Mouse (Mus musculus) lung, postnatal 0 days (tissue): ENCODE data around the gene Col4a3. TPM values are rescaled to one million over a fixed set of nuclear protein-coding genes. Genes with fewer than 3 reads are reported as not detected.

Source experiments
- ATAC-seq: fragments of 200-750 bp; cut with Nextera tagmentation; 2 replicates; pipeline ENCODE4 v1.8.0; 2017; ENCODE audit warnings: moderate library complexity
- DNase-seq: peaks from one replicate; pipeline ENCODE4 v3.0.0-alpha.2; 2016; ENCODE audit warnings: low spot score
- H3K27ac ChIP-seq: fragments of 300-500 bp; sonication (generic); 2 replicates; pipeline ENCODE4 v1.5.1; 2014; ENCODE audit warnings: antibody characterized with exemption, mild to moderate bottlenecking, low read length, mixed read lengths
- H3K27me3 ChIP-seq: fragments of 300-500 bp; sonication (generic); replicated peaks from 2 replicates; pipeline ENCODE4 v1.6.1; 2014; ENCODE audit warnings: low read length, mixed read lengths; ENCODE audit not compliant: insufficient read depth
- H3K36me3 ChIP-seq: fragments of 300-500 bp; sonication (generic); 2 replicates; pipeline ENCODE4 v1.6.1; 2014; ENCODE audit warnings: low read length, mixed read lengths; ENCODE audit not compliant: insufficient read depth
- H3K4me1 ChIP-seq: fragments of 300-500 bp; sonication (generic); 2 replicates; pipeline ENCODE4 v1.6.1; 2014; ENCODE audit warnings: antibody characterized with exemption, low read depth, low read length, mixed read lengths; ENCODE audit not compliant: insufficient read depth
- H3K4me2 ChIP-seq: fragments of 300-500 bp; sonication (generic); replicated peaks from 2 replicates; pipeline ENCODE4 v1.6.1; 2014; ENCODE audit warnings: low read depth, mild to moderate bottlenecking, low read length, moderate library complexity, mixed read lengths
- H3K4me3 ChIP-seq: fragments of 300-500 bp; sonication (generic); 2 replicates; pipeline ENCODE4 v1.5.1; 2014; ENCODE audit warnings: low read depth, low read length
- H3K9ac ChIP-seq: fragments of 300-500 bp; sonication (generic); replicated peaks from 2 replicates; pipeline ENCODE4 v1.6.1; 2014; ENCODE audit warnings: low read depth, mild to moderate bottlenecking
- H3K9me3 ChIP-seq: fragments of 300-500 bp; sonication (generic); 2 replicates; pipeline ENCODE4 v1.6.1; 2016; ENCODE audit warnings: low read length, mixed read lengths
- CTCF ChIP-seq: IDR thresholded peaks from 2 replicates; pipeline ENCODE4 v1.5.1; 2016; ENCODE audit warnings: antibody characterized with exemption, mild to moderate bottlenecking
- EP300 ChIP-seq: IDR thresholded peaks from 2 replicates; pipeline ENCODE4 v1.6.1; 2016; ENCODE audit warnings: antibody characterized with exemption, mild to moderate bottlenecking, control low read depth
- WGBS: fragments of 180-500 bp; shearing (Covaris S2); extraction: QIAGEN DNeasy Blood & Tissue Kit; methylation state at CpG from one replicate; pipeline ENCODE4 v1.1.7; 2014; 5-methylcytosine and 5-hydroxymethylcytosine counted together
- polyA plus RNA-seq: library from polyadenylated mRNA; unstranded; fragments of >200 nt; fragmentation: Nextera tagmentation; extraction: Ambion mirVana; gene quantifications from 2 replicates; pipeline ENCODE4 v1.2.1, GENCODE M21; 2015

The Col4a3 gene
- polyA plus RNA-seq, 1 experiment from 2014 or later, result 114 TPM

DNA sequence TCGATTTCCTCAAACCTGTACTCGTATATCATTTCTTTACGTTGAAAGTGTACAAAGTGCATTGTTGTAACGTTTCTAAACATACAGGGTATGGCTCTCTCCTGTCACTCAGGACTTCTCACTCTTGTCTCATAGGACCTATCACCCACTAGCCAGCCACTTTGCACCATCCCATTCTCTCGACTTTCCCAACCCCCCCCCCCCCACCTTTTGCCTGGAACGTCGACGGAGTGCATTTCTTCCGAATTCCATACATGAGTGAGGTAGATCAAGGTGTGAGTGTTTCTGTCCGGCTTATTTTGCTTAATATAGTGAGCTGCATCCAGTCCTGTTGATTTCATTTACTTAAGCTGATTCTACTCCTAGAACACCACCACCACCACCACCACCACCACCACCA, 9.4 kb upstream of the Col4a3 start:
- Histone ChIP-seq H3K27ac (peak overlapping the region; percentile 38; the same call in 1 of the 2 replicates), H3K27me3 (no peaks in the 10 kb centered on the region), H3K9me3 (no peaks in the 10 kb centered on the region), H3K9ac (no peak overlapping the region), H3K4me3 (no peak overlapping the region), H3K4me1 (no peaks in the 10 kb centered on the region), H3K4me2 (no peak overlapping the region), H3K36me3 (no peaks in the 10 kb centered on the region)
- TF ChIP-seq CTCF (no peak), EP300 (no peak)
- ATAC-seq, result peak; percentile 76
- 67% methylated on average over 10 of the region's 10 CpGs for WGBS
- DNase-seq, result peak; percentile 48

DNA sequence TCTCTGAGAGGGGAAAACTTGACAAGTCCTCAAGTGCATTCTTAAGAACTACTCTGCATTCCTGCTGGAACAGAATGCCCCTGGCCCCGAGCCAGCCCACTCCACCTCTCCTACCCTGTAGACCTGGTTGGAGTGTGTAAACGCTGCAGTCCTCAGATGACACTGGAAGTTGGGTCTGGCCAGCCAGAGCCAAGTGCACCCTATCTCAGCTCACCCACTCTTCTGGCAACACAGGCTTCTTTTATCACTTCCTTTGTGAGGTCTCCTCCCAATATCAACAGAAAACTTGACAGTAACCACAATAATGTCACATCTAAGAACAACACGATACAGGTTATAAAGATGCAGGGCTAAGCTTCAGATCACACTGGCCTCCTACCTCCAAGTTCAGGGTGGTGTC, 8.8 kb upstream of the Col4a3 start:
- Histone ChIP-seq H3K27me3 (no peaks in the 10 kb centered on the region), H3K4me2 (no peak overlapping the region), H3K4me1 (no peaks in the 10 kb centered on the region), H3K4me3 (no peak overlapping the region), H3K9me3 (no peaks in the 10 kb centered on the region), H3K9ac (no peak overlapping the region), H3K36me3 (no peaks in the 10 kb centered on the region), H3K27ac (peak overlapping the region; percentile 87)
- ATAC-seq (peak; percentile 97), DNase-seq (peak; percentile 93)
- TF ChIP-seq CTCF (no peak), EP300 (peak; percentile 100)
- 29% methylated on average over 3 of the region's 3 CpGs for WGBS

DNA sequence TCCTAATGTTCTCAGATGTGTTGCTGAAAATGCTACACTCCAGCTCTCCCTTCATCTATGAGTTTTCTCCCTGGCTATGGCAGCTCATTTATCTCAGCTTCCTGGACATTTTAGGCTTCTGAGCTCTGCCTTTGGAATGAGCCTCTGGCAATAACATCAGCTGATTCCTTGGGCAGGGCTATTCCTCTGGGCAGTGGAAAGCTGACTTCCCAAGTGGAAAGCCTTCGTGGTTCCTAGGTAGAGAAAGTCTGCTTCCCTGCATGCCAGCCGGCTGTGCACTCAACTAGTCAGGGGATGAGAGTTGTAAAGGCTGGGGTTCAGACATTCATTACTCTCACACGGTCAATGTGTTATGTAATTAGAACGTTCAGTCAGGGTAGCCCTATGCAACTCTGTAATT, 8.4 kb upstream of the Col4a3 start:
- peak; percentile 19 for DNase-seq
- peak; percentile 39 for ATAC-seq
- H3K27ac ChIP-seq, result peak overlapping the region; percentile 87
- WGBS, result 35% methylated on average over 4 of the region's 4 CpGs
- H3K36me3 ChIP-seq, result no peaks in the 10 kb centered on the region
- no peak overlapping the region for H3K4me3 ChIP-seq
- H3K9me3 ChIP-seq, result no peaks in the 10 kb centered on the region
- no peak for TF ChIP-seq EP300
- no peak for TF ChIP-seq CTCF
- H3K4me1 ChIP-seq, result no peaks in the 10 kb centered on the region
- H3K27me3 ChIP-seq, result no peaks in the 10 kb centered on the region
- no peak overlapping the region for H3K4me2 ChIP-seq
- no peak overlapping the region for H3K9ac ChIP-seq

DNA sequence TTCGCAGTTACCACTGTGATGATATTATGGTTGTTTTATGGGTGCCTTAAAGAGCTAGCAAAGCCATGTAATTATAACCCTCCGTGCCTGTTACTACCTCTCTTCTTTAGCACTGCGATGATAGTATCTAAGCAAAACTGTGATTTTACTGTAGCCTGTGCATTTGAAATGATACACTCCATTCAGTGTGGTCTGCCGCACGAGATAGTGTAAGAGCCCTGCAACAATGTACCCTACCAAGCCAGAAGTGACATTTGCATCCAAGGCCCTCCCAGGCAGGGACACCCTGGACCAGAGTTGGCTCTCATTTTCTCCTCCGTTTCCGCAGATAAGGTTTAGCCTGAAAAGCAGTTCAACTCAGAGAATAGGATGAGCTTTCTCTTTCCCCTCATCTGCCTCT, 740 bp upstream of the Col4a3 start:
- peak overlapping the region; percentile 41 for H3K4me3 ChIP-seq
- peak overlapping the region; percentile 73 for H3K4me2 ChIP-seq
- TF ChIP-seq EP300, result no peak
- no peak for TF ChIP-seq CTCF
- H3K4me1 ChIP-seq, result peaks cover 8% of the 10 kb centered on the region; the same call in 1 of the 2 replicates
- peak overlapping the region; percentile 36; the same call in 1 of the 2 replicates for H3K9ac ChIP-seq
- H3K36me3 ChIP-seq, result no peaks in the 10 kb centered on the region
- WGBS, result 74% methylated on average over 7 of the region's 7 CpGs
- ATAC-seq, result no peak
- H3K9me3 ChIP-seq, result no peaks in the 10 kb centered on the region
- no peak for DNase-seq
- peak overlapping the region; percentile 58; the same call in 1 of the 2 replicates for H3K27ac ChIP-seq
- no peaks in the 10 kb centered on the region for H3K27me3 ChIP-seq

DNA sequence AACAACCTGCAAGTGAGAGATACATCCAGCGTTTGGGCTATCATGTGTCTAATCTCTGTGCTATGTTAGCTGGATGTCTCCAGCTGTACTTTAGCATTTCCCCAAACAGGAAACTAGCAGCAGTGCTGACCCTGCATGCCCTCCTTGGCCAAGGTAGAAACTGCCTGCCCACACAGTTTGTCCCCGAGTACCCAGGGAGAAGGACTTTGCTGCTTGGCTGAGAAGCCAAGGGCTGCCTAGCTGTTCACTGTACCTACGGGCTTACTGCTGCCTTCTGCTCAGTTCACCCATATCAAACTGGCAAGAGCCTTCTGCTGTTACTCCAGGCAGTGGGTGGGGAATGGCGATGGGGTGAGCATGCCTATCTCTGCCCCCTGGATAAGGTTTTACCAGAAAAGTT, 3.5 kb downstream of the Col4a3 start:
- no peaks in the 10 kb centered on the region for H3K36me3 ChIP-seq
- peaks cover 8% of the 10 kb centered on the region; the same call in 1 of the 2 replicates for H3K4me1 ChIP-seq
- no peak overlapping the region for H3K4me2 ChIP-seq
- no peak overlapping the region for H3K9ac ChIP-seq
- 45% methylated on average over 4 of the region's 4 CpGs for WGBS
- no peak for DNase-seq
- H3K4me3 ChIP-seq, result no peak overlapping the region
- no peak for TF ChIP-seq EP300
- TF ChIP-seq CTCF, result no peak
- no peak overlapping the region for H3K27ac ChIP-seq
- H3K9me3 ChIP-seq, result no peaks in the 10 kb centered on the region
- no peaks in the 10 kb centered on the region for H3K27me3 ChIP-seq
- no peak for ATAC-seq

DNA sequence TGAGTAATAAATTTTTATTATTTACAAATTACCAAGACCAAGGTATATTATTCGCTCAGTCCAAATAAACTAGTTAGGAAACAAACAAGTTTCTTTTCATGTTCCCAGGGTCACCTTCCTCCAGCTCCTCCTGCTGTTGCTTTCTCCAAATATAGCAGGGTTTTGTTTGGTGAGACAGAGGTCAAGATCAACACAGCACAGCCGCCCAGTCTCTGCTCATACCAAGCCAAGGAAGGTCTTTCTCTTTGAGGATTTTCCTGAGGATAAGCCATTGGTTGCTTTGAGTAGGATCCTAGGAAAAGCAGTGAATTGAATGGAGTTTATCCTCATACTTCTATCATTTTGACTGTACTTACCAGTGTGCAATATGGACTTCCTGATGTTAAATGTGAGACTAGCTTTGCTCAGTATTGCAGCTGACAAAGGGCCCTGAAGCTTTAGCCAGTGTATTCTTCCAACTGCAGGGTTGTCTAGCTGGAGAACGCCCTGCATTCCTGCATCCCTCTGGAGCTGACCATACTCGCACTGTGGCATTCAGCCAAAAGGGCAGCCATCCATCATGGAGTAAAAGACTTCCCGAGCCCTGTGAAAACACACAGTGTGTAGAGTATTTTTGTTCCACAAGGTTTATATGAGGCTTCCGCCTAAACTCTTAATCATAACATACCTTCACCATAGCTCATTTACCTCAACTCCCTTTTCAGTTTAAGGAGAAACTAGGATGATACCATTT, 10.3 kb downstream of the Col4a3 start:
- H3K9ac ChIP-seq, result no peak overlapping the region
- no peak overlapping the region for H3K27ac ChIP-seq
- H3K9me3 ChIP-seq, result no peaks in the 10 kb centered on the region
- WGBS, result 24% methylated on average over 6 of the region's 6 CpGs
- no peak for TF ChIP-seq CTCF
- 0 out of 2 replicates have a peak, but pooled peaks have one; percentile 29 for TF ChIP-seq EP300
- H3K4me2 ChIP-seq, result no peak overlapping the region
- H3K4me1 ChIP-seq, result peaks cover 3% of the 10 kb centered on the region; the same call in 1 of the 2 replicates
- DNase-seq (peak; percentile 54), ATAC-seq (peak; percentile 80)
- no peaks in the 10 kb centered on the region for H3K27me3 ChIP-seq
- H3K36me3 ChIP-seq, result no peaks in the 10 kb centered on the region
- H3K4me3 ChIP-seq, result no peak overlapping the region
